Mouse (Mus musculus) megakaryocyte, embryonic 14.5 days (primary cell): Measurements from ENCODE around the gene Olig2. TPM values are rescaled to one million over a fixed set of nuclear protein-coding genes. Genes with fewer than 3 reads are reported as not detected.

ENCODE experiments used
- H3K27me3 ChIP-seq: replicated peaks from 2 replicates; pipeline ENCODE3; 2012; ENCODE audit warnings: inconsistent platforms
- H3K36me3 ChIP-seq: replicated peaks from 2 replicates; pipeline ENCODE3; 2012; ENCODE audit warnings: low read length, inconsistent platforms, mixed read lengths
- H3K4me1 ChIP-seq: 2 replicates; pipeline ENCODE4 v1.6.1; 2012; ENCODE audit warnings: inconsistent platforms
- H3K4me3 ChIP-seq: replicated peaks from 2 replicates; pipeline ENCODE3; 2012; ENCODE audit warnings: moderate library complexity, mild to moderate bottlenecking, inconsistent platforms
- H3K9me3 ChIP-seq: 2 replicates; pipeline ENCODE4 v1.6.1; 2012; ENCODE audit warnings: inconsistent platforms
- FLI1 ChIP-seq: IDR thresholded peaks from 2 replicates; pipeline ENCODE4 v1.6.1; 2012; ENCODE audit warnings: low read length, inconsistent platforms, mixed read lengths
- GATA1 ChIP-seq: IDR thresholded peaks from 3 replicates; pipeline ENCODE4 v1.6.1; 2012; ENCODE audit warnings: mixed read lengths, low read length, inconsistent platforms, borderline replicate concordance
- polyA plus RNA-seq: library from polyadenylated mRNA; stranded (reverse); fragments of >175 nt; gene quantifications from 2 replicates; pipeline ENCODE4 v1.2.3, GENCODE M21; 2012; ENCODE audit warnings: low replicate concordance; ENCODE audit not compliant: insufficient read depth

Olig2 gene
- polyA plus RNA-seq, result not detected in 2 replicates

GRCm38 (mm10) chr16:91225233-91226037 lies at the start of gene Olig2:
Gene Olig2 (plus strand): TSS chr16:91225457.
- TF ChIP-seq GATA1 (no peak), FLI1 (no peak)
- Histone ChIP-seq H3K4me3 (peak within 1 kb of the TSS; percentile 42), H3K36me3 (no peaks in the 10 kb centered on the region), H3K9me3 (peaks cover 29% of the 10 kb centered on the region), H3K27me3 (peaks cover 100% of the 10 kb centered on the region), H3K4me1 (peaks cover 49% of the 10 kb centered on the region)

DNA sequence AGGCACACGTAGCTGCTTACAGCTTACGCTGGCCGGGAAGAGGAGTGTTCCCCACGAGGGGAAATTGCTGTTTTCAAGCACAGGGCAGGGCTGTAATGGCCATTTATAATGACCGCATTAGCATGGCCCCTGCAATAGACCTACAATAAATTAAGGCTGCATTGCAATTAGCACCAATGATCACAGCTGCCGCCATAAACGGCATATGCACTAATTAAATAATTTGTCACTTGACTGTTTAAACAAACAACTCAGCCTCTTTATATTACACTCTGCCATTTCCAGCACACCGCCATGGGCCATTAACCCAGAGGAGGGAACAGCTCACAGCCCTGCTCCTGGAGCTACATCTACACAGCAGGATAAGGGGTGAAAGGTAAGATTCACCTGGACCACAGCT lies 49.4 kb upstream of the Olig2 start:
- H3K36me3 ChIP-seq, result no peaks in the 10 kb centered on the region
- H3K4me1 ChIP-seq, result peaks cover 29% of the 10 kb centered on the region
- no peaks in the 10 kb centered on the region for H3K9me3 ChIP-seq
- H3K4me3 ChIP-seq, result peak overlapping the region; percentile 43
- peaks cover 39% of the 10 kb centered on the region for H3K27me3 ChIP-seq
- TF ChIP-seq FLI1, result no peak
- no peak for TF ChIP-seq GATA1

DNA sequence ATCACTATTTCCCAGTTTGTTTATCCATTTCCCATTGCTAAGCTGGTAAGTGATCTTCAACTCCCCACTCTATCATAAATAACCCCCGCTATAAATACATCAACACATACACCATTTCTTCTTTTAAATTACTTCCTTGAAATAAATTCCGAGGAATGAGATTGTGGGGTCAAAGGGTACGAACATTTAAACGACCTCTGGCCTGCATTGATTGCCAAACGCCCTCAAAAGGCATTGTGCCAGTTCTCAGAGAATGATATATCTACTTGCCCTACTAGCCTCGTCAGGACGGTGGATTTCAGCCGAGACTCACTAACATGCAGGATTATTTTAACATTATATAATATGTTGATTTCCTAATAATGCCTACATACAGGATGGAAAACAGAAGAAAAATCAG lies 38.2 kb upstream of the Olig2 start:
- peaks cover 8% of the 10 kb centered on the region; the same call in 1 of the 2 replicates for H3K9me3 ChIP-seq
- H3K36me3 ChIP-seq, result no peaks in the 10 kb centered on the region
- peaks cover 12% of the 10 kb centered on the region for H3K4me1 ChIP-seq
- TF ChIP-seq FLI1, result no peak
- TF ChIP-seq GATA1, result no peak
- H3K27me3 ChIP-seq, result peaks cover 30% of the 10 kb centered on the region
- no peak overlapping the region for H3K4me3 ChIP-seq

- peaks cover 32% of the 10 kb centered on the region for H3K27me3 ChIP-seq
- H3K4me1 ChIP-seq, result peaks cover 11% of the 10 kb centered on the region
- TF ChIP-seq GATA1 (no peak), FLI1 (no peak)
- peaks cover 8% of the 10 kb centered on the region; the same call in 1 of the 2 replicates for H3K9me3 ChIP-seq
- no peak overlapping the region for H3K4me3 ChIP-seq
- H3K36me3 ChIP-seq, result no peaks in the 10 kb centered on the region
Measured at GRCm38 (mm10) chr16:91187662-91188061, 37.6 kb upstream of the Olig2 start.

GRCm38 (mm10) chr16:91188304-91188703 lies 37.0 kb upstream of the Olig2 start:
- Histone ChIP-seq H3K4me1 (peaks cover 9% of the 10 kb centered on the region), H3K36me3 (no peaks in the 10 kb centered on the region)
- no peak for TF ChIP-seq GATA1
- TF ChIP-seq FLI1, result no peak

DNA sequence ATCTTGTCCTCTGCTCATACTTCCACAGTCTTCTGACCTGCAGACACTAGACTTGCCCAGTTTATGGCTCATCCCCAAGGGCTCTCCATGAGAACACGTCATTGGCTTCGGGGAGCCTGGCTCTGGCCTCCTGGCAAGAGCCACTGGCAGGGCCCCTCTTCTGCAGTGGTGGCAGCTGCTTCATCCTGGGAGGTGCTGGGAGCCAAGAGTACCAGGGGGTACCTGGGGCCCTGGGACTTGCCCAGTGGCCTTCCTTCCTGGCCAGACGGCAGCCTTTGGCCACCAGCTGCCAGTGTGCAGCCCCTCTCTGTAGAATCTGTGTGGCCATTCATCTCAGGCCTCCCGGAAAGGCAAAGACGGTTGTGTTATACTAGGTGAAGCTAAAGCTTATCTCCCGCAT lies 34.0 kb upstream of the Olig2 start:
- H3K9me3 ChIP-seq, result peaks cover 21% of the 10 kb centered on the region
- H3K36me3 ChIP-seq, result no peaks in the 10 kb centered on the region
- no peak for TF ChIP-seq GATA1
- no peak for TF ChIP-seq FLI1
- peaks cover 9% of the 10 kb centered on the region for H3K4me1 ChIP-seq
- no peak overlapping the region for H3K4me3 ChIP-seq
- H3K27me3 ChIP-seq, result peaks cover 35% of the 10 kb centered on the region

More at GRCm38 (mm10) chr16:91188304-91188703, 37.0 kb upstream of the Olig2 start:
- Histone ChIP-seq H3K4me3 (no peak overlapping the region), H3K27me3 (peaks cover 31% of the 10 kb centered on the region), H3K9me3 (peaks cover 8% of the 10 kb centered on the region; the same call in 1 of the 2 replicates)

DNA sequence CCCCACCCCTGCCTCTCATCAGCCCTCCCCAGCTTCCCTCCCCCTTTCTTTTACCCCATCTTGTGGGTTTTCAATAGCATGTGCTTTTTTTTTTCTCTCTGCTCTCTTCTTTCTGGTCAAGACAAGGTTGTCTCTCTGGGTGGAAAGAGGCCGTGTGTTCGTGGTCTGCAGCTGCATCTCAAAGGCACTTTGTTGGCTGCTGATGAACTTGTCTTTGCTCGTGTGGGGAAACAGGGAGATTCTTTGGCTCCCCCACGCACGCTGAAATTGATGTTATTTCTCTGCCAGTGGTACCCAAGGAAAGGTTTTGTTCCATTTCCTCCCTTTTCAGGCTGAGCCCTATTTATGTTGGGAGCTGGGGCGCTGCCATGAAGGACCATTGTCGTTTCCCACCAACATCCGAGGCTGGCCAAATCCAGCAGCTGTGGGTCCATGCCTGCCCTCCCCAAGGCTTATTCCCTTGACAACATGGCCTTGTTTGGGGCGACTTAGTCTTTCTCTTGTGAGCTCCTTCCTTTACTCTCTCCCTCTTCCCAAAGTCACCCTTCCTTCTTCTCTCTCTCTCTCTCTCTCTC lies 33.5 kb upstream of the Olig2 start:
- TF ChIP-seq GATA1, result no peak
- TF ChIP-seq FLI1, result no peak
- peaks cover 33% of the 10 kb centered on the region for H3K27me3 ChIP-seq
- H3K36me3 ChIP-seq, result no peaks in the 10 kb centered on the region
- H3K9me3 ChIP-seq, result peaks cover 23% of the 10 kb centered on the region
- no peak overlapping the region for H3K4me3 ChIP-seq
- peaks cover 9% of the 10 kb centered on the region for H3K4me1 ChIP-seq

DNA sequence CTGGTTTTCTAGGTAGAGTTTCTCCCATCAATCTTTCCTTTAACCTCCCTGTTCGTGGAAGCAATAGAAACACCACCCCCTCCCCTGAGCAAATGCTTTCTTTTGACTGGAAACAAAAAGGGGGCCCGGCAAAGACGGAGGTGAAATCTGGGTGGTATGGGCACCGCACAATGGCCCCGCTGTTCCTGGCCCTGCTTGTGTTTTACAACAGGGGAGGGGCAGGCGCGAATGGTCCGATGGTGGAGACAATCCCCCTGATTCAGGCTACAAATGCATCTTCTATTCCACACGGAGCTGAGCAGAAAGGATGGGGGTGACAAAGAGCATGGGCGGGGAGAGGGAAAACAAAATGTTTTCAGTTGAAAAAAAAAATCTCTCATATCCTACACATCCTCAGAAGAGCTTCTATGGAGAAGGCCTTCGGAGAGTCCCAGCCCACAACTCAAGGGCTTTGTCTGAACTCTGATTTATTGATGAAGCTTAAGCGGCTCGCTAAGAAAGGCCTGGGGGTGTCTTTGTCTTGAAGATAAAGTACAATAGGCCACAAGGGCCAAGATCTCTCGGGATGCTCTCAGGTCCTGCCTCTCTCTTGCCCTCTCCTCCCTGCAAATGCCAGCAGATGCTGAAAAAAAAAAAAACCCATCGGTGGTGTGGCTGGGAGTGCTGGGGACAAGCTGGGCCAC lies 32.4 kb upstream of the Olig2 start:
- Histone ChIP-seq H3K36me3 (no peaks in the 10 kb centered on the region), H3K9me3 (peaks cover 31% of the 10 kb centered on the region), H3K4me3 (no peak overlapping the region), H3K27me3 (peaks cover 33% of the 10 kb centered on the region), H3K4me1 (peaks cover 6% of the 10 kb centered on the region)
- no peak for TF ChIP-seq FLI1
- no peak for TF ChIP-seq GATA1

GRCm38 (mm10) chr16:91199815-91200214 lies 25.4 kb upstream of the Olig2 start:
- Histone ChIP-seq H3K4me1 (peaks cover 5% of the 10 kb centered on the region; the same call in 1 of the 2 replicates), H3K36me3 (no peaks in the 10 kb centered on the region), H3K4me3 (no peak overlapping the region), H3K27me3 (peaks cover 27% of the 10 kb centered on the region), H3K9me3 (peaks cover 50% of the 10 kb centered on the region)
- TF ChIP-seq FLI1, result no peak
- no peak for TF ChIP-seq GATA1
